Mouse (Mus musculus) heart, postnatal 0 days (tissue): ENCODE data around the gene Trit1.

ENCODE experiments used
- CTCF ChIP-seq: IDR thresholded peaks from 2 replicates; pipeline ENCODE4 v1.5.1; 2016; ENCODE audit warnings: antibody characterized with exemption, control low read depth, low read depth
- EP300 ChIP-seq: IDR thresholded peaks from 2 replicates; pipeline ENCODE4 v1.6.1; 2016; ENCODE audit warnings: antibody characterized with exemption, low read depth

DNA sequence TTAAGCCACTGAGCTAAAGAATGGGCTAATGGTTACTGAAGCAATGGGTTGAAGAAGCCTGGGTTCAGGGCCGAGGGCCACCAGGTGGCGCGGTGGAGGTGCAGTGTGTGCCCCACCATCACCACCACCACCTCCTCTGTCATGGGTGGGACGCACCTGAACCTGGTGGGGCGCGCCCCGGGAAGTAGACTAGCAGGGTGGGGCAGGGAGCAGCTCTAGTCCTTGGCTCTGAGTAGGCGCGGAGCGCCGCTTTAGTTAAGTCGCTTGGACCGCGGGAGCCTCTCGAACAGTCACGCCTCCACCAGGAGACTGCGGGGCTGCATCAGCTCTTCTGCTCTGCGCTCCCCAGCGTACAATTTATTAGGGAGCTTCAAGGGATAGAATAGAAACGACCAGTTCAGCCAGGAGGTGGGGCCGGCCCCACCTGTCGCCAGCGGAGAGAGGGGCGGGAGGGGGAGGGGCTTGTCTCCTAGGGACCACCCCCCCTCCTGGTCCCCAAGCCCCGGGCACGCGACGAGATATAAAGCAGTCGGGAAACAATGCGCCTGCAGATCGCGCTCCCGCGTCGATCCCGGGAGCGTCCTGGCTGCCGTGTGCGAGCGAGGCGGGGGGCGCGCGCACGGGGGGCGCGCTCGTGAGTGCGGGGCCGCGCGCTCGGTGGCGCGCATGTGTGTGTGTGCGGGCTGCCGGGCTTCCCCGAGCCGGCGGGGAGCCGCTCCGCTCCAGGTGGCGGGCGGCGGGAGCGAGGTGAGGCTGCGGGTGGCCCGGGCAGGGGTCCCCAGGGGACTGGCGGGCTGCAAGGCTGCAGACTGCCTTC is 20.8 kb upstream of the Trit1 start, which contains the start of gene Mycl:
- TF ChIP-seq CTCF = peak; percentile 71
- no peak for TF ChIP-seq EP300
